Mouse (Mus musculus): Measurements from ENCODE around the gene Slc9a9.

The Slc9a9 gene

GRCm38 (mm10) chr9:95149206-95149729, 479.6 kb downstream of the Slc9a9 start:
- no peak for DNase-seq (ENCODE audit: extremely low read depth, low read depth, low spot score)

DNA sequence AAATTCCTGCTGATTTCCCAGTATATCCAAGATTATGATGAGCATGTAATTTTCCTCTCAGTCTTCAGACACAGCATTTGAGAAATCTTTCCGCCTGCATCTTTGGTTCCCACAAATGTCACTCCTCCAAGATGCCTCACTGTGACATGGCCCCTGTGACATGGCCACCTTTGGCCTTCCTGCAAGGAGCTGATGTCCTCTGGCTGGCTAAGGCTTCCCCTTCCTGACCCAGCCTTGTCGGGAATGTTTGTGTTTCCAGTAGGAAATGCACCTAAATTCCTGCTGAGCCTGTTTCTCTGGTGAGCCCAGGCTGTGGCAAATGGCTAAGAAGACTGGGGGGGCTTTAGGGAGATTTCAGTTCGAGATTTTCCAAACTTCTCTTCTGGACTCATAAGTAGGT, 480.4 kb downstream of the Slc9a9 start:
- no peak for DNase-seq (ENCODE audit: extremely low read depth, low read depth, low spot score)

- DNase-seq (ENCODE audit: extremely low read depth, low read depth, low spot score) = no peak
Observed at GRCm38 (mm10) chr9:95150597-95150996, 480.9 kb downstream of the Slc9a9 start.

DNA sequence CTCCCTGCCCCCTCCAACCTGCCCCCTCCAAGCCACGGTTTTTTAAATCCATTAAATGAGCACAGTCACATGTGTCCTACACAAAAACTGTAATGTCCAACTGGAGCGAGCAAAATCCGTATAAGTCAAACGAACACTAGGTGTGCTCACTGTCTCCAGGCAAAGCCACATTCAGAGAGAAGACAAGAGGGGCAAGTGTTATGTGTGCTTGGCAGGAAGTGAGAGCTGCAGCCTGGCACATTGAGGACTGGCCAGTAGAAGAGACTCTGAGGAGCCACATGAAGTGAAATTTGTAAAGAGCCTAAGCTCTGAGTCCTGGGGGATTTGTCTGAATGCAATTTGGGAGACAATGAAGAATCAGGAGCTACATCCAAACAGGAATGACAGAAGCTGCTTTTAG, 481.3 kb downstream of the Slc9a9 start:
- DNase-seq (ENCODE audit: extremely low read depth, low read depth, low spot score) = no peak

DNA sequence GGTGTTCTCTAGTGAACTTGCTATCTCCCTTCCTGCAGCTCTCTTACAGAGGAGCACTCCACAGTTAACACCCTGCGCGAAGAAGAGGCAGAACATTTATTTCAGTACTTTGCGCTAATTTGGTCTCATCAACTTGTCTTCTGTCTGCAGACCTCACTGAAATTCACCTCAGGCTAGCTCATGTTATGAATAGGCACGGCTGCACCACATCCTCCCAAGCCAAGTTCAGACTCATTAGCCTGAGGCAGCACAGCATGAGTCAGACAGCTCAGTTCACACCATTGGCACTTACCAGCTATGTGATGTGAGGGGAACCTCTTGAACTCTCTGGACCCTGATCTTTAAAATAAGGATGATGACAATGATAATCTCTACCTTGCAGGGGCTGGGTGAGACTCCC, 482.0 kb downstream of the Slc9a9 start:
- no peak for DNase-seq (ENCODE audit: extremely low read depth, low read depth, low spot score)

GRCm38 (mm10) chr9:95153966-95154365, 484.3 kb downstream of the Slc9a9 start:
- DNase-seq (ENCODE audit: extremely low read depth, low read depth, low spot score) = no peak

- DNase-seq (ENCODE audit: extremely low read depth, low read depth, low spot score) = no peak
Observed at GRCm38 (mm10) chr9:95157948-95158347, 488.2 kb downstream of the Slc9a9 start.

DNA sequence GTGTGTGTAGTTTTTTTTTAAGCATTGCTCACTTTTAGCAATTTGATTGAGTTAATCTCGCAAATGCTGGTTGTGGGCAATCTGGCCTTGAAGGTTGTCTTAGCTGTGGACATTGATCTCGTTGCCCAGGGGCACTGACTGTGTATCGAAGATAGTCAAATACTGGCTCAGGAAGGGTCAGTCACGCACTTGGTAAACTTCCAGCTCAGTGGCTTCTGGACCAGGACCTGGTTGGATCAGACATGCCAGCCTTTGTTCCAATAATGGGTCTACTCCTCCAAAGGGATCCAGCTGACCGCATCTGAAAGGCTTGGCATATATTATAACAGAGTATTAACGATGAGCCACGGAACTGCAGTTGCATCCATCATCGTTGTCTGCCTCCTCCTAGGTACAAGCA, 489.2 kb downstream of the Slc9a9 start:
- DNase-seq (ENCODE audit: extremely low read depth, low read depth, low spot score) = no peak

DNA sequence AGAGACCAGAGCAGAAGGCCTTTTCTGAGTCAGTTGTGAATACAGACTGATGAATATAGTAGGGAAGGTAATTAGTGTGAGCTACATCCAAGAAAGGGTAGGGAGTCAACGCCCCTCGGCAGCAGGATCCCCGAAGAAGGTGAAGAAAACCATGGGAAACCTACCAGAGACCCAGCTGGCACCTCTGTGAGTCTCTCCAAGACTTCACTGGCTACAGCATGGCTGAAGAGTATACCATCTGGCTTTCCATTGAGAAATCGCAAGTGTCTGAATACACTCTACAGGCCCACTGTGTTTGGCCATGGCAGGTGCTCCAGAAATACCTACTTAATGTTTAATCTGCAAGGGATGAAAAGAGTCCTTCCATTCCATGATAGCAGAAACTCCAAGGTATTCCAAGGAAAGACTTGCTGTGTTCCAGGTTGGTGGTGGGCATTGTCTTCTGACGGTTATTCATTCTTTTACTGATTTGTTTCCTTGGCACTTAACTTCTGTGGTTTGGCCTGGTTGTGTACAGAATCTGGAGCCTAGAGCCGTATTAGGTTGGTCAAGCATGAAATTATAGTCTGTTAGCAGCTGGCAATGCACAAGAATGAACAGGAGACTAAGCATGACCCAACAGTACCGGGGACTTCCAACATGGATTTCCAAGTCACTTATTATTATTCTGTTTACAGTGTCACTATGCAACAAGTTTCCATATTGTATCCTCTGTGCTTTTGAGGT, 491.0 kb downstream of the Slc9a9 start:
- DNase-seq (ENCODE audit: extremely low read depth, low read depth, low spot score) = no peak

DNA sequence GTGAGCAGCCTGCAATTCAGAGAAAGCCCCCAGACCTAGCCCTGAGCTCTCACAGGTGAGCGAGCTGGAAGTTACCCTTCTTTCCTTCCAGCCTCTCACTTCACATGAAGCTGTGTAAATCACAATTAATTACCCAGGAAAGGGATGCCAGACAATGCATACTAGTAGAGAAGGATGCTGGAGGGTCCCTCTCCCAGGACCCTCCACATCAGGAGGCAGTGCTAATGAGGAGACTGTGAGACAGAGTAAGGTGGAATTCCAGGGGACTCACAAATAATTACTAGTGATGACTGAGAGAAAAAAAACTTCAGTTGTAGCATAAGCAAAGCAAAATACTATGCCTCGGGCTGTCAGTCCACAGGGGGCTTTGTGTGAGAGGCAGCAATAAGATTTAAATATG, 492.0 kb downstream of the Slc9a9 start:
- DNase-seq (ENCODE audit: extremely low read depth, low read depth, low spot score) = no peak

DNA sequence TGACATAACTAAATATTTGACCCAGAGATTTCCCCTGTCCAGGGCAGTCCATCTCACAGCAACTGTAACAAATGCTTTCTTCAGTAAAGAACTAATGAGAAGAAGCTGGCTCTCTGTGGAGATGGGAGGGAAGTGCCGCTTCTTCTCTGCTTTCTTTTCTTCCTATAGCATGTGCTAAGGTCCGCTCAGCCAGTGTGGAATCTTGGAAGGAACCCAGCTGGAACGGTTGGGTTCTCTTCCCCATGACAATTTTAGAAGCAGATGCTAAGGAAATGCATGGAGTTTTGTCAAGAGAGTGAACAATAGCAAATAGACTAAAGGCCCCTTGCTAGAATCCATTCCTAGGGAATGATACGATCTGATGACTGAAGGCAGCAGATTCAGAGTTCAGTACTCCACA, 496.5 kb downstream of the Slc9a9 start:
- DNase-seq (ENCODE audit: extremely low read depth, low read depth, low spot score) = no peak

- no peak for DNase-seq (ENCODE audit: extremely low read depth, low read depth, low spot score)
Observed at GRCm38 (mm10) chr9:95167806-95168205, 498.1 kb downstream of the Slc9a9 start.

- DNase-seq (ENCODE audit: extremely low read depth, low read depth, low spot score) = no peak
Observed at GRCm38 (mm10) chr9:95168487-95169008, 498.8 kb downstream of the Slc9a9 start.

GRCm38 (mm10) chr9:95178170-95178569, 508.5 kb downstream of the Slc9a9 start:
- no peak for DNase-seq (ENCODE audit: extremely low read depth, low read depth, low spot score)

DNA sequence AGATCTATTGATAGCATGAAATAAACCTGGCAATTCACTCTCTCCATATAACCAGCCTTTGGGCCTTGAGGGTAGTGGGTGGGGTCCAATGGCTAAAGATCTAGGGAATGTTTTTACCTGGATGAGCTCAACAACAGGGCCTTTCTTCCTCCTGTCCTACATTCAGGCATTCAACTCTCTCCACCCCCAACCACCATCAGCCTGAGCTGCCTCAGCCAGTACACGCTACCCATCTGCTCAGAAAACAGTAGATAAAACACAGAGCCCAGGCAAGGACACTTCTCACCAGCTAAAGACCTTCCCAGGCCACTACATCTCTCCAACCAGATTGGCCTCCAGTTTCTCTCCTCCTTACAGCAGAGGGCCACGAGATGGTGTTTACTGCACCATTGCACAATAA, 510.3 kb downstream of the Slc9a9 start:
- no peak for DNase-seq (ENCODE audit: extremely low read depth, low read depth, low spot score)

DNA sequence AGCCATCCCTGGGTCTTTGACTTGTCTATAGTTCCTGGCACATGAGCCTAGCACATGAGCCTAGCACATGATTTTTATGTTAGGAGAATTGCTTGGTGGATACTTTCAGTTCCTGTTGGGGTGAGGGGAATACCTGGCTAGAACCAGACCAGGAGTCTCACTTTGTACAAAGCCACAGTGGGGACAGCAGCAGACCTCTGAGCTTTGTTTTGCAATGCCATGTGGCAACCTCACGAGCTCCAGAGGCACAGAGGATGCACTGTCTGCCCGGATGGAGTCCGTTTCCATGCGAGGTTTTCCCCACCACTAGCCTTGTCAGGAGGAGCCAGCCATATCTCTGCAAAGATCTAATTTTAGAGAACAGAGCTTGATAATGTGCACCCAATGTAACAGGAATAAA, 510.9 kb downstream of the Slc9a9 start:
- no peak for DNase-seq (ENCODE audit: extremely low read depth, low read depth, low spot score)

DNA sequence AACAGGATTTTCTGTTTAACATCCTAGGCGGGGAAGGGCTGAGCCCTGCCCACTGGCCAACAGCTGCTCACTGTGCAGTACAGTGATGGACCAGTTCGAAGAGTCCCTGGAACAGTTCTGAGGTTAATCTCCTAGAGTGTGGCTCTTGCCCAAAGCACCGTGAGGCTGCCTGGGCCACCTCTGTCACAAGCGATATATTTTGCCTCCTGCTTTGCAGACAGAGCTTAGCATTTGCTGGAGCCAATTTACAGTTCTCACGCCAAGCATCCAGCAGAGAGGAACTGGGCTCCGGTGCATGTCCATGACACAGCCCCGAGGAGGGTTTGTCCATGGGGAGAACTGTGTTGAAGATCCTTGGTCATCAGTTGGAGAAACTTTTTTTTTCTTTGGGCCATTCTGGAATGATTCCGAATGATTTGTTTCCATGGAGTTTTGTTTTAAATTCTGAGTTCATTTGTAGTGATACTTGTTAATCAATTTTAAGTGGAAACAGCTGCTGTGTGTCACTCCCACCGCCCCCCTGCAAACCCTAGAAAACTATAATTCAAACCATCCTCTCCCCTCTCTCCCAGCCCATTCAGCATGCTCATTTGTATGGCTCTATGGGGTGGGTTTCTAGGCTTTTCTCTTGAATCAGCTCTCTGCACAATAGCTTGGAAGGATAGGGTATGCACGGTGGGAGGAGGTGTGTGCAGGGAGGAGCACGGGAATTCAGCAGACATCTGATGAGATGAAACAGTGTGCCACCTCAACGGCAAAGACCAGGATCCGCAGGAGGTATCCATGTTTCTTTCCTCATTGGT, 511.7 kb downstream of the Slc9a9 start:
- DNase-seq (ENCODE audit: extremely low read depth, low read depth, low spot score) = no peak

- DNase-seq (ENCODE audit: extremely low read depth, low read depth, low spot score) = no peak
Observed at GRCm38 (mm10) chr9:95182272-95182671, 512.6 kb downstream of the Slc9a9 start.

GRCm38 (mm10) chr9:95184453-95184852, 514.7 kb downstream of the Slc9a9 start:
- no peak for DNase-seq (ENCODE audit: extremely low read depth, low read depth, low spot score)

GRCm38 (mm10) chr9:95185840-95186239, 516.1 kb downstream of the Slc9a9 start:
- no peak for DNase-seq (ENCODE audit: extremely low read depth, low read depth, low spot score)

DNA sequence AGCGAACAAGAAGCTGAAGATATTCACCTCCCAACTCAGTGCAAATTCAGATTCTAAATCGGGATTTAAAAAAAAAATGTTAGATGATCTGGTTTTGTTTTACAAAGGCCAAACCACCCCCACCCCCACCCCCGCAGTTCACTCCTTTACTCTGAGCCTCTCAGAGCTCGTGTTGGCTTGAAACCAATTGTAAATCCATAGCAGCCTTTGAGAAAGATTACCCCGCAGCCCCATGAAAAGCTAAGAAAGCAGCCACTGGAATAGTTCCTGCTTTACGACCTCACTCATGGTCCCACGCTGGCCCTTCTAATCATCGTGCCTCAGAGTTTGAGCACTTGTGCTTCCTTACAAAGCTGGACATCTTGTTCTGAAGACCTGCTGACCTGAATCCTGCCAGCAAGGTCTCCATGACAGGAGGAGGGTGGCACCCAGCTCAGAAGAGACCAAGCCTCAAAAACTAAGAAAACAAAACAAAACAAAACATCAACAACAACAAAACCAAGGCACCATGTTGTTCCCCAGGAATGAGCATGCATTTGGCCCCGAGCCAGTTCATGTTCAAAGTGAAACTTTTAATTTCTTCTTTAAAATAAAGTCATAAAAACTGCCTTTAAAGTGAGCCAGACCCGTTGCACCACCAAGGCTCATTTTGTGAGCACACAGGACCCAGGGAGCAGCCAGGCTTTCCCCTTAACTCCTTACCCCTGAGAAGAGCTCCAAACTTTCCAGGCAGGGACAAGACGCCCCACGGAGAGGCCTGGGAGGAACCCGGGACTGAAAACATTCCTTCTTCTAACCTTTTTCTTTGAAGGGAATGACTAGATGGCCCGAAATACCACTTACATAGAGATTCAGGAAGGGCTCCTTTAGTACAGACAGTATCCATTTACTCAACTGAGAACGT, 516.9 kb downstream of the Slc9a9 start:
- DNase-seq (ENCODE audit: extremely low read depth, low read depth, low spot score) = no peak

Data from fat pad, adult 2 months (tissue).